Mouse (Mus musculus) liver, adult 2 months (tissue): Measurements from ENCODE around the gene Rexo2. TPM values are rescaled to one million over a fixed set of nuclear protein-coding genes. Genes with fewer than 3 reads are reported as not detected.

ENCODE experiments used
- DNase-seq: peaks from one replicate; pipeline ENCODE4 v3.0.0-alpha.2; 2011; ENCODE audit warnings: low read depth, low spot score; ENCODE audit errors: extremely low read depth
- H3K27ac ChIP-seq: fragments of 200-500 bp; replicated peaks from 2 replicates; pipeline ENCODE4 v1.5.1; 2012; ENCODE audit warnings: low read depth, mild to moderate bottlenecking, control low read depth, inconsistent platforms, low read length; ENCODE audit not compliant: insufficient read depth
- H3K27me3 ChIP-seq: fragments of 200-500 bp; 2 replicates; pipeline ENCODE4 v1.6.1; 2012; ENCODE audit warnings: mild to moderate bottlenecking, moderate library complexity, low read length, inconsistent platforms; ENCODE audit not compliant: control insufficient read depth, insufficient read depth
- H3K36me3 ChIP-seq: fragments of 200-500 bp; 2 replicates; pipeline ENCODE4 v1.6.1; 2012; ENCODE audit warnings: low read length, inconsistent platforms; ENCODE audit not compliant: control insufficient read depth, insufficient read depth
- H3K4me1 ChIP-seq: fragments of 200-500 bp; 2 replicates; pipeline ENCODE4 v1.6.1; 2011; ENCODE audit warnings: low read length; ENCODE audit not compliant: control insufficient read depth, insufficient read depth
- H3K4me3 ChIP-seq: fragments of 200-500 bp; 2 replicates; pipeline ENCODE4 v1.5.1; 2011; ENCODE audit warnings: low read depth, mild to moderate bottlenecking, control low read depth, low read length, moderate library complexity; ENCODE audit not compliant: insufficient read depth
- H3K79me2 ChIP-seq: fragments of 200-500 bp; 2 replicates; pipeline ENCODE4 v1.6.1; 2012; ENCODE audit warnings: inconsistent platforms, mild to moderate bottlenecking, low read length, moderate library complexity; ENCODE audit not compliant: control insufficient read depth, insufficient read depth
- H3K9ac ChIP-seq: fragments of 200-500 bp; 2 replicates; pipeline ENCODE4 v1.6.1; 2012; ENCODE audit warnings: low read depth, mild to moderate bottlenecking, control low read depth, inconsistent platforms, low read length
- CTCF ChIP-seq: fragments of 200-500 bp; IDR thresholded peaks from 2 replicates; pipeline ENCODE4 v1.5.1; 2011; ENCODE audit warnings: low read depth, low read length, control low read depth
- POLR2A ChIP-seq: fragments of 200-500 bp; IDR thresholded peaks from 2 replicates; pipeline ENCODE4 v1.6.1; 2011; ENCODE audit warnings: low read length, control low read depth; ENCODE audit not compliant: insufficient read depth; ENCODE audit errors: extremely low read depth
- WGBS: fragments of 180-500 bp; shearing (Covaris S2); methylation state at CpG from one replicate; pipeline ENCODE4 v1.1.7; 2018; 5-methylcytosine and 5-hydroxymethylcytosine counted together
- polyA plus RNA-seq: library from polyadenylated mRNA; depleted of rRNA; stranded (reverse); fragments of >200 nt; gene quantifications from 2 replicates; pipeline ENCODE4 v1.2.3, GENCODE M21; 2012
- total RNA-seq: library from RNA; depleted of rRNA; stranded (reverse); fragments of >200 nt; gene quantifications from 2 replicates; pipeline ENCODE4 v1.2.3, GENCODE M21; 2014

Rexo2 gene
- total and polyA plus RNA-seq, 2 experiments = 49.6 to 101 TPM

- Histone ChIP-seq H3K27me3 (no peaks in the 10 kb centered on the region), H3K4me1 (no peaks in the 10 kb centered on the region), H3K4me3 (no peak overlapping the region), H3K9ac (no peak overlapping the region), H3K79me2 (no peaks in the 10 kb centered on the region), H3K27ac (no peak overlapping the region), H3K36me3 (no peaks in the 10 kb centered on the region)
- WGBS = 90% methylated on average over 17 of the region's 17 CpGs
- no peak for DNase-seq
- no peak for TF ChIP-seq CTCF
- no peak for TF ChIP-seq POLR2A
Observed at GRCm38 (mm10) chr9:48450066-48450465, 30.4 kb downstream of the Rexo2 start.

GRCm38 (mm10) chr9:48447783-48448209 lies 32.6 kb downstream of the Rexo2 start:
- no peak overlapping the region for H3K27ac ChIP-seq
- no peaks in the 10 kb centered on the region for H3K27me3 ChIP-seq
- H3K4me3 ChIP-seq = no peak overlapping the region
- no peak overlapping the region for H3K9ac ChIP-seq
- 19% methylated on average over 5 of the region's 5 CpGs for WGBS
- no peaks in the 10 kb centered on the region for H3K79me2 ChIP-seq
- TF ChIP-seq POLR2A = no peak
- peak; percentile 7; the same call in 1 of the 2 replicates for TF ChIP-seq CTCF
- DNase-seq = peak; percentile 39
- no peaks in the 10 kb centered on the region for H3K4me1 ChIP-seq
- H3K36me3 ChIP-seq = no peaks in the 10 kb centered on the region

GRCm38 (mm10) chr9:48444821-48445220 lies 35.6 kb downstream of the Rexo2 start:
- Histone ChIP-seq H3K4me1 (no peaks in the 10 kb centered on the region), H3K27me3 (no peaks in the 10 kb centered on the region), H3K9ac (no peak overlapping the region), H3K27ac (no peak overlapping the region), H3K36me3 (no peaks in the 10 kb centered on the region), H3K4me3 (no peak overlapping the region), H3K79me2 (no peaks in the 10 kb centered on the region)
- no peak for TF ChIP-seq CTCF
- TF ChIP-seq POLR2A = no peak
- 79% methylated on average over 2 of the region's 2 CpGs for WGBS
- no peak for DNase-seq

GRCm38 (mm10) chr9:48443873-48444272 lies 36.5 kb downstream of the Rexo2 start:
- H3K27ac ChIP-seq = no peak overlapping the region
- WGBS = 75% methylated on average over 1 of the region's 1 CpGs

GRCm38 (mm10) chr9:48432449-48432848 lies 48.0 kb downstream of the Rexo2 start:
- no peak overlapping the region for H3K27ac ChIP-seq
- no peaks in the 10 kb centered on the region for H3K79me2 ChIP-seq
- TF ChIP-seq POLR2A (no peak), CTCF (no peak)
- no peaks in the 10 kb centered on the region for H3K4me1 ChIP-seq
- DNase-seq = no peak
- no peak overlapping the region for H3K4me3 ChIP-seq
- no peaks in the 10 kb centered on the region for H3K36me3 ChIP-seq
- H3K27me3 ChIP-seq = no peaks in the 10 kb centered on the region
- H3K9ac ChIP-seq = no peak overlapping the region
- WGBS = 77% methylated on average over 8 of the region's 8 CpGs

More at GRCm38 (mm10) chr9:48443873-48444272, 36.5 kb downstream of the Rexo2 start:
- H3K9ac ChIP-seq = no peak overlapping the region
- no peaks in the 10 kb centered on the region for H3K79me2 ChIP-seq
- TF ChIP-seq POLR2A = no peak
- no peak for TF ChIP-seq CTCF
- no peaks in the 10 kb centered on the region for H3K27me3 ChIP-seq
- DNase-seq = no peak
- no peaks in the 10 kb centered on the region for H3K36me3 ChIP-seq
- H3K4me3 ChIP-seq = no peak overlapping the region
- no peaks in the 10 kb centered on the region for H3K4me1 ChIP-seq

- Histone ChIP-seq H3K27me3 (no peaks in the 10 kb centered on the region), H3K27ac (no peak overlapping the region), H3K4me3 (no peak overlapping the region), H3K4me1 (no peaks in the 10 kb centered on the region), H3K79me2 (no peaks in the 10 kb centered on the region), H3K36me3 (no peaks in the 10 kb centered on the region), H3K9ac (no peak overlapping the region)
- WGBS = 83% methylated on average over 7 of the region's 7 CpGs
- TF ChIP-seq POLR2A = no peak
- no peak for TF ChIP-seq CTCF
- DNase-seq = no peak
Observed at GRCm38 (mm10) chr9:48427176-48427575, 53.2 kb downstream of the Rexo2 start.
